Mouse (Mus musculus): ENCODE measurements at regions not wholly inside any gene's neighbourhood (a gene's known extent, or its start where the extent isn't known, plus 50 kb on each side); places are given as distances from the start of the nearest gene placed in this dataset.

DNA sequence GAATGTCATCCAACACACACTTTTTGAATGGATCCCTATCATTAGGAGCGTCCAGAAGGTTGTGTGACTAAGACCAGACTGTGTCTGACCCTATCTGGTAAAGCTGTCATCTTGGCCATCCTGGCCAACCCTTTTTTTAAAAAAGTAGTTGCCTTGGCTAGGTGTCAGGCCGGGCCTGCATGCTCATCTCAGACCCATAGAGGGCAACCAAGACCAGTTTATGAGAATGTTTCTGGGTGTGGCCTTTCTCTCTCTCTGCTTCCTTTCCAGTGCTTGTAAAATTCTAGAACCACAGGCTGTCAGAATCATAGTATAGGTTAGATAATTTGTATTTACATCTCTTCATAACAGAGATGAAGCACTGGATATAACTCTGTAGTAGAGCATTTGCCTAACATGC, 62.8 kb upstream of the Las1l start:
- DNase-seq (ENCODE audit: low spot score), result peak; percentile 27

DNA sequence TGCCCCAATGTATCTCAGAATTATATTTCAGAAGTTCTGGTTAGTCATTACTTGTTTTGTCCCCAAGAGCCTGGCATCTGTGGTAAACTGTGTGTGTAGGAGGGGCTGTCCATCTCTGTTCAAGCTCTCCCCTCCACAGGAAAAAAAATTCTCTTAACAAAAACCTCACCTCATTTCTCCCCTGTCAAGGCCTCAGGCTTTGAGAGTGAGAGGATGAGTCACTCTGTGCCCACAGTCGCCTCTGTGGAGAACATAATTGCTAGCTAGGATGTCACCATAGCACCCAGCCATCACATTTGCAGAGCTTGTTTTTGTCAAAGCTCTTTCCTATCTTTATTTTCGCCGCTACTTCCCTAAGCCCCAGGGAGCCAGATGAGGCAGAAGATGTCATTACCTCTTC, 63.6 kb upstream of the Las1l start:
- DNase-seq (ENCODE audit: low spot score), result no peak

DNA sequence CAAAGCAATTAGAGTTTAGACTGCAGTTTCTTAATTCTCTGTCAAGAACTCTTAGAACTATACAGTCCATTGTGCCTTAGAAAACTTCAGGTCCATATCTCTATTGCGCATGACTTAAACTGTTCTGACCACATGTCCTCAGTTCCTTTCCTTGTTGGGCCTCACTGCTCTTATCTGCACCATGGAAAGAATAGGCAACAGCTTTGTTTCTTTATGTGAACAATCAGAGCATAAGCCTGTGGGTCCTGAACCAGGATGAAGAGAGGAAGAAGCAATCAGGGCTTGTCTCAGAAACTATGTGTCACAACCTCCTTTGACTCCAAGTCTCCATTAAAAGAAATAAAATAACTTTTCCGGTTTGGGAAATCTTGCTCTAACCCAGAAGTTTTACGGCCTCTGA, 68.6 kb upstream of the Las1l start:
- DNase-seq (ENCODE audit: low spot score), result no peak

DNA sequence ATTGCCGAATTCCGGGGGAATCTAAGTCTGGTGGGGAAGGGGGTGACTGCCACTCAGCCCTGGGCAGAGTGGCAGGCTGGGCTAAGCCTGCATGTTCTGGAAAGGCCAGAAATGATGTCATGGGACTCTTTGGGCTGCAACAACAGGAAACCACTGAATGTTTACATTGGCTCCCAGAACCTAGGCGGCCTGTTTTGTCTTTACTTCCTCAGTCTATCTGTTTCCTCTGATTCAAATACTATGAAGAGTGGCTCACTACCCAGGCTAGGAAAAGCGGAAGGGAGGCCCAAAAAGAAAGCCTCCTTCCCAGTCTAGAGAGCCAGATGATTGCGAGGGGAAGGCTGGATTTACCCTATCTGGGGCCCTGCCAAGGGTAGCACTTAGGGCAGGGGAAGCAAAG, 69.1 kb upstream of the Las1l start:
- DNase-seq (ENCODE audit: low spot score), result no peak

DNA sequence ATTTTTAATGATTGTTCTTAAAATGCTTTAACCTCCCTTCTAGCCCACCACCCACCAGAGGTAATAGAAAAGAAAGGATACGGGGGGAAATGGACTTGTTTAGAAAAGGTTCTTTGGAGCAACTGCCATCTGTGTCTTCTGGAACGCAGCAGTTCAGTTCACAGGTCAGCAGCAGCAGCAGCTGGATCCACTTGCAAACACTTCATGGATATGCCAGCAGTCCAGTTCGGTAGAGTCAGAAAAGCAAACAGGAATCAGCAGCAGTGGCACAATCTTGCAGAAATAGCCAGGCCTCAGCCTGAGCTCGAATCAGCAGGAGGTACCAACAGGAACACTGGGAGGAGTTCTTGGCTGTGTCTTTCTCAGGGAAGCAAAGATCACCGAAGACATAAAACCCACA, 64.3 kb upstream of the Msn start:
- DNase-seq (ENCODE audit: low spot score), result no peak

DNA sequence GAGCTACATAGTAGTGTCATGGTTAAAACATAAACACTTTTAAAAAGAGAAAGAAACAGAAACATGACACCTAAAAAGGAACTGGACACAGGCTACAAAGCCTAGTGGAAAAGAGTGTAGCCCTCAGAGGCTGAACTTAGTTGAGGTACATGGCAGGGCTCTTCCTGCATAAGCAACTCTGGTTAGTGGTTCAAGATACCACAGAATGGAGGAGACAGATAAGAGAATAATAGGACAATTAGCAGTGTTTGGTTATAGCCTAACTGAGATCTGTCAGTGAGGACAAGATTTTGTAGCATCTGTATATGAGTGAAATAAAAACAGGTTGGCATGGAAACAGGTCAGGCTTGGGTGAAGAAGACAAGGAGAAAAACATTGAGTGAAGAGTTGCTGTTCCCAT, 60.5 kb upstream of the Msn start:
- DNase-seq (ENCODE audit: low spot score), result no peak

DNA sequence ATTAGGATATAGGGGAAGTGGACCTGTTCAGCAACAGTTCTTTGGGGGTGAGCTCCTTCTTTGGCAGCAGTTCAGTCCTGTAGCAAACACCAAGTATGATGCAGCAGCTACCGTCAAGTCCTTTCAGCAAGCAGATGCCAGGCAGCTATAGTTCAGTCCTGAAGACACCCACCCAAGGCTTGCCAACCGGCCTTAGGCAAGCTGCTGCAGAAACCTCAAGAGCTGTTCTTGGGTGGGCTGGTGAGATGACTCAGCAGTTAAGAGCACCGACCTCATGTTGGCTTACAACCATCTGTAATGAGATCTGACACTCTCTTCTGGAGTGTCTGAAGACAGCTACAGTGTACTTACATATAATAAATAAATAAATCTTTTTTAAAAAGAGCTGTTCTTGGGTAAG, 53.6 kb upstream of the Msn start:
- DNase-seq (ENCODE audit: low spot score), result no peak
